Mouse (Mus musculus): Measurements from ENCODE around the gene Syt14. TPM values are rescaled to one million over a fixed set of nuclear protein-coding genes. Genes with fewer than 3 reads are reported as not detected.
A peak's percentile ranks its signal among the peaks of the same experiment; 100 is the strongest.

Syt14 gene
- polyA plus RNA-seq, 1 experiment from 2014 or later: 1.9 TPM

DNA sequence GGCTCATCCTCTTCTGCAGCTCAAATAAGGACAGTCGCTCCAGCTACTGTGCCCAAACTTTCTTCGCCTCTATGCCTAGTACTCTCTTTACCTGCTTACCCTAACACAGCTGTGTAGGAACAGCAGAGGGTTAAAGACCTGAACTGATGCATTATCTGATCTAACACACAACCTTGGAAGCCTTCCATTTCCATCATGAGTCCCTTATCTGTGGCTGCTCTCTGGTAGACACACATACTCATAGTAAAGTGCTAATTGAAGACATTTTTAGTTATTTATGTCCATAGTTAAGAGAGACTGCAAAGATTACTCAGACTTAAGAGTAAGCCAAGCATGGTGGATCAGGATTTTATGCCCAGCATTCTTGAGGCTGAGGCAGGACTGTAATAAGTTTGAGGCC lies 23.2 kb downstream of the Syt14 start:
- H3K27ac ChIP-seq: no peak overlapping the region
- WGBS: 93% methylated on average over 2 of the region's 2 CpGs
- no peak overlapping the region for H3K4me3 ChIP-seq
- no peaks in the 10 kb centered on the region for H3K9me3 ChIP-seq
- no peaks in the 10 kb centered on the region for H3K27me3 ChIP-seq (ENCODE audit: insufficient read depth, poor library complexity, severe bottlenecking)
- no peak for DNase-seq (ENCODE audit: low spot score)
- H3K4me1 ChIP-seq: peaks cover 7% of the 10 kb centered on the region
- H3K36me3 ChIP-seq: no peaks in the 10 kb centered on the region

DNA sequence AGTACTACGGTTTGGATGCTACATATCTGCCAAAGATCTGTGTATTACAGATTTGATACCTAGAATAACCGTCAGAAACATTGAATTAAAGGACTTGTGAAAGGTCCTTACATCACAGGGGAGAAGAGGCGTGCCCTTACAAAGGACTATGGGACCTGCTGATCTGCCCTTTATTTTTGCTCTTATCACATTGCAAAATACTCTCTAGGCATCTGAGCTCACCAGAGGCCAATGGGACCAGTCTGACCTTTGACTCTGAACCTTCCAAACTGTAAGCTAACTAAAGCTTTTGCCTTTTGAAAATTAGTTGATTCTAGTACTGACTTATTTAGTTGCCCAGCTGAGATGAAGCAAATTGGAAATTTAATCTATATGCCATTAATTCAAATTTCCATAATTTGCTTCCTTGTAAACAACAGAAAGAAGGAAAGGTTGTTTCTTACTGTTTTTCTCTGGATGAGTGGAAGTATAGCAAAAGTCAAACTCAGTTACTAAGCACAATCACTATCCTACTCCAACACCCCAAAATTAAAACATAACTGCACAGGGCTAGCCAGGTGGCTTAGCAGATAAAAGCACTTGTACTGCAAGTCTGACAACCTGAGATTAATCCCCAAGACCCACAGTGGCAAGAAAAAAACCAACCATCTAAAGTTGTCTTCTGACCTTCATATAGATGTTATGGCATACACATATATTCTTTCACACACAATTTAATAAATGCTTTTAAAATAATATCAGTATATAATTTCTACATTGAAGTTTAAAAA lies 24.4 kb downstream of the Syt14 start:
- WGBS: 83% methylated on average over 3 of the region's 3 CpGs
- no peak for DNase-seq (ENCODE audit: low spot score)
- Histone ChIP-seq H3K27me3 (ENCODE audit: insufficient read depth, poor library complexity, severe bottlenecking) (no peaks in the 10 kb centered on the region), H3K4me3 (no peak overlapping the region), H3K27ac (no peak overlapping the region), H3K36me3 (no peaks in the 10 kb centered on the region), H3K4me1 (peaks cover 7% of the 10 kb centered on the region), H3K9me3 (no peaks in the 10 kb centered on the region)

DNA sequence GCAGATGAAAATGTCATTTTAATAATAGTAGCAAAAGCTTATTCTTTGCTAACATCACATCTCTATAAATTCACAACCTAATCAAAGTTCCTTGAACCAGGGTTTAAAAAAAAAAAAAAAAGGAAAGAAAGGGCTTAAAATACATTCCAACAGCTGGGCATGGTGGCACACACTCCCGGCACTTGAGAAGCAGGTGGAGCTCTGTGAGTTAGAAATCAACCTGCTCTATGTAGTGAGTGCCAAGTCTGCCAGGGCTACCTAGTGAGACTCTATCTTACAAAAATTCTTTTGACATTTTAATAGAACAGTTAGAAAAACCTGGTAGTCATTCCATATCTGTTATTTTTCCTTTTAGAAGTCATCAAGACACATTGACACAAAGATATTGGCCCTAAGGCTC lies 31.0 kb downstream of the Syt14 start:
- Histone ChIP-seq H3K27ac (no peak overlapping the region), H3K4me1 (no peaks in the 10 kb centered on the region), H3K9me3 (no peaks in the 10 kb centered on the region), H3K4me3 (no peak overlapping the region), H3K36me3 (no peaks in the 10 kb centered on the region), H3K27me3 (ENCODE audit: insufficient read depth, poor library complexity, severe bottlenecking) (no peaks in the 10 kb centered on the region)
- DNase-seq (ENCODE audit: low spot score): no peak
- WGBS: 83% methylated on average over 1 of the region's 1 CpGs

DNA sequence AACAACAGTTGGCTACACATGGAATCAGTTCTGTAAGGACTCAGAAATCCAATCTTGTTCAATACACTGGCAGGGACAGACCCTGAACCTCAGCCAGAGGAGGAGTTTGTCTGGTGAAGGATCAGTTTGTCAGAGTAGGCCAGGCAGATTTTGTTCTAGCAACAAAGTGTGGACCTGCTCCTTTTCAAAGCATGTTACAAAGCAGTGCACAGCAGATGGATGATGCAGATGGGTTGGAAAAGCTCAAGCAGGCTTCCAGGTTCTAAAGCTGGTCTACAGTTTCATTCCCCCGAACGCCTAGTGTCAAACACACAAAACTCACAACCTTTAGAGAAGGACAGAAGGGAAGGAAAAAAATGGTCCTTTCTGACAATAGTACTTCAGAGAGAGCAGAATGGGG lies 31.6 kb downstream of the Syt14 start:
- no peak overlapping the region for H3K4me3 ChIP-seq
- H3K27me3 ChIP-seq (ENCODE audit: insufficient read depth, poor library complexity, severe bottlenecking): no peaks in the 10 kb centered on the region
- no peaks in the 10 kb centered on the region for H3K9me3 ChIP-seq
- H3K4me1 ChIP-seq: no peaks in the 10 kb centered on the region
- DNase-seq (ENCODE audit: low spot score): no peak
- H3K27ac ChIP-seq: no peak overlapping the region
- H3K36me3 ChIP-seq: no peaks in the 10 kb centered on the region
- WGBS: 90% methylated on average over 2 of the region's 2 CpGs

DNA sequence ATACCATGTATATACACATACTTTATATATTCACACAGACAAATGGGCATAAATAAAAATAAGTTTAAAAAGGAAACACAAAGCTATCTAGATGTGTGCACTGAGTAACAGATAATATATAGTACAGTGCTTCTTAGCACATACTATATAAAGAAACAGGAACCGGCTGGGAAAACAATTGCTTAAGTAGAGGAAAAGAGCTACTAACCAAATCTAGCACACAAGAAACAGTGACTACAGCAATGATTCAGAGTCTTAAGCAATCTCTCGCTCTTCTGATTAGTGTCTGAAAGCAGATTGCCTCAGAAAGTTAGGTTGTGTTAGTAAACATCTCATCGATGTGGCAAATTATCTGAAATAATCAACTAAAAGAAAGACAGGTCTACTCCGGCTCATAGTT lies 33.3 kb downstream of the Syt14 start:
- 74% methylated on average over 4 of the region's 4 CpGs for WGBS
- DNase-seq (ENCODE audit: low spot score): no peak
- H3K27me3 ChIP-seq (ENCODE audit: insufficient read depth, poor library complexity, severe bottlenecking): no peaks in the 10 kb centered on the region
- H3K4me1 ChIP-seq: no peaks in the 10 kb centered on the region
- H3K9me3 ChIP-seq: no peaks in the 10 kb centered on the region
- H3K36me3 ChIP-seq: no peaks in the 10 kb centered on the region
- H3K4me3 ChIP-seq: no peak overlapping the region
- no peak overlapping the region for H3K27ac ChIP-seq

DNA sequence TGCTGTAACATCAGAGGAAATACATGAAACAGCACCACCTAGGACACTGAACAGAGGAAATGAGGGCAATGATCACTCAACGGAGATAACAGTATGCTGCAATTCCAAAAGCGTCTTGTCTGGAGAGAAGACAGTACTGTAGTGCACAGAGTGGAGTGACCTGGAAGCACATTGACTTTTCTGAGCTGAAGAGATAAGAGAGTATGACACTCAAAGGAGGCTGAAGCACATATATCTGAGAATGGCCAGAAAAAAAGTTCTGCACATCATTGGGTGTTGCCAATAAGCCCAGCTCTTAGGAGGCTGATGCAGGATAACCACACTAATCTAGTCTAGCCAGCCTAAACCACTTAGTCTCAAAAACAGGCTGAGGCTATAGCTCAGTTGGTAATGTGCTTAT lies 34.0 kb downstream of the Syt14 start:
- no peak overlapping the region for H3K27ac ChIP-seq

DNA sequence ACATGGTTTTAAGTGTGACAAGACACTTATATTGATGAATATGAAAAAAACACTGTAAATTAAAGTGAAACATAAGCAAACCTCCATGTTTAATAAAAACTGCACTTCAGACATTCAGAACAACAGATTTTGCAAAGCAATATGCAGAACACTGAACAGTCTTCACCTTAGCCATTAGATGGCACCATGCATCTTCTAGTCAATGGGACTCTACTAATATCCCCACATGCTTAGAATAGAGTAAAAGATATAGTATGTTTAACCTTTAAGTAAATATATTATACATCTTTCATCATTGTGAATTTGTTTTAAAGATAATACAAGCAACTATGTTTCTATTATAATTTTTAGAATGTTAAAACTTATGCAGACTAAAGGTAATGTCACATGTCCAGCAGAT lies 34.7 kb downstream of the Syt14 start:
- no peaks in the 10 kb centered on the region for H3K4me1 ChIP-seq
- no peak for DNase-seq (ENCODE audit: low spot score)
- no peaks in the 10 kb centered on the region for H3K36me3 ChIP-seq
- H3K4me3 ChIP-seq: no peak overlapping the region
- H3K9me3 ChIP-seq: no peaks in the 10 kb centered on the region
- H3K27me3 ChIP-seq (ENCODE audit: insufficient read depth, poor library complexity, severe bottlenecking): no peaks in the 10 kb centered on the region
- H3K27ac ChIP-seq: no peak overlapping the region

More for the DNA sequence above, 34.0 kb downstream of the Syt14 start:
- Histone ChIP-seq H3K4me3 (no peak overlapping the region), H3K36me3 (no peaks in the 10 kb centered on the region), H3K4me1 (no peaks in the 10 kb centered on the region), H3K9me3 (no peaks in the 10 kb centered on the region), H3K27me3 (ENCODE audit: insufficient read depth, poor library complexity, severe bottlenecking) (no peaks in the 10 kb centered on the region)
- 61% methylated on average over 2 of the region's 2 CpGs for WGBS
- peak; percentile 76 for DNase-seq (ENCODE audit: low spot score)

DNA sequence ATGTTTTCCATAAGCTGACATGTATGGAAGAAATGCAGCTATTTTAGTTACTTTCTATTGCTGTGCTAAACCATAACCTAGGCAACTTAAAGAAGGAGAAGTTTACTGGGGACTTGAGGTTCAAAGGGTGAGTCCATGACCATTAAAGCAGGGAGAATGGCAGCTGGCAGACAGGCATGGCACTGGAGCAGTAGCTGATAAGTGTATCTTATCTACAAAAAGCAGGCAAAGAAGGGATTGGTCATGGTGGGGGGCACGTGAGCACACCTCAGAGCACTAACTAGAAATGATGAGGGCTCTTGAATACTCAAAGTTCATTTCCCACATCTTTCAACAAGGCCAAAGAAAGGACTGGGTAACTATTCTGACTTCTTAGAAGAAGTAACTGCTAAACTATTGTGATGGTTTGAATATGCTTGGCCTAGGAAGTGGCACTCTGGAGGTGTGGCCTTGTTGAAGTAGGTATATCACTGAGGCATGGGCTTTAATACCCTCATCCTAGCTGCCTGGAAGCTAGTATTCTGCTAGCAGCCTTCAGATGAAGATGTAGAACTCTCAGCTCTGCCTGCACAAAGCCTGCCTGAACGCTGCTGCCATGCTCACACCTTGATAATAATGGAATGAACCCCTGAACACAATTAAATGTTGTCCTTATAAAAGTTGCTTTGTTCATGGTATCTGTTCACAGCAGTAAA lies 41.2 kb downstream of the Syt14 start:
- H3K27me3 ChIP-seq (ENCODE audit: insufficient read depth, poor library complexity, severe bottlenecking): no peaks in the 10 kb centered on the region
- H3K9me3 ChIP-seq: no peaks in the 10 kb centered on the region
- no peaks in the 10 kb centered on the region for H3K4me1 ChIP-seq
- H3K27ac ChIP-seq: no peak overlapping the region
- no peak for DNase-seq (ENCODE audit: low spot score)
- H3K4me3 ChIP-seq: no peak overlapping the region
- no peaks in the 10 kb centered on the region for H3K36me3 ChIP-seq
- 59% methylated on average over 2 of the region's 2 CpGs for WGBS

DNA sequence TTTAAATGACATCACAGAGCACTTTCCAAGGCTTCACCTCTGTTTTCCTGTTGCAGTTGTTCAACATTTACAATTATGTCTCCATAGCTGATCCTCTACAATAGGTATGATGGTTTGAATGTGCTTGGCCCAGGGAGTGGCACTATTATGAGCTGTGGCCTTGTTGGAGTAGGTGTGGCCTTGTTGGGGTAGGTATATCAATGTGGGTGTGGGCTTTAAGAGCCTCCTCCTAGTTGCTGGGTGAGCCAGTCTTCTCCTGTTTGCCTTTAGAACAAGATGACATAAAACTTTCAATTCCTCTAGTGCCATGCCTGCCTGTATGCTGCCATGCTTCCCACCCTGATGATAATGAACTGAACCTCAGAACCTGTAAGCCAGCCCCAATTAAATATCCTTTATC lies 42.1 kb downstream of the Syt14 start:
- no peaks in the 10 kb centered on the region for H3K4me1 ChIP-seq
- DNase-seq (ENCODE audit: low spot score): no peak
- H3K4me3 ChIP-seq: no peak overlapping the region
- H3K27ac ChIP-seq: no peak overlapping the region
- no peaks in the 10 kb centered on the region for H3K36me3 ChIP-seq
- no peaks in the 10 kb centered on the region for H3K27me3 ChIP-seq (ENCODE audit: insufficient read depth, poor library complexity, severe bottlenecking)
- no peaks in the 10 kb centered on the region for H3K9me3 ChIP-seq

DNA sequence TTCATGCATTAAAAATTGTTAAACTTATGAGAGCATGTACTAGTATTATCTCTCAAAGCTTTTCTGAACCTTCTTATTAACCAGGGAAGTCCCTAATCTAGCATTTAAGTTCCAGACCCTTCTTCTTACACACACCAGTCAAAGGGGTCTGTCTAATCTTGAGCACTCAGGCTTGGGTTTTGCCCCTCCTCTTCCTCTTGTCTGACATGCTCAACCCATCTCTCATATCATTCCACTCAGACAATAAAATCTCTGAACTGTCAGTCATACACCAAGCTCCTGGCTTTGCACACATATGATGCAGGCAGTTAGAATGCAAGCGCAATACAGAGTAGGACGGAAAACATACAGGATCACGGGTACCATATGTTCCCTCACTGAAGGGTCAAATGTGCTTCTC lies 48.4 kb downstream of the Syt14 start:
- no peaks in the 10 kb centered on the region for H3K9me3 ChIP-seq
- H3K36me3 ChIP-seq: no peaks in the 10 kb centered on the region
- no peak overlapping the region for H3K27ac ChIP-seq
- WGBS: 91% methylated on average over 3 of the region's 3 CpGs
- no peaks in the 10 kb centered on the region for H3K4me1 ChIP-seq
- no peak for DNase-seq (ENCODE audit: low spot score)
- no peaks in the 10 kb centered on the region for H3K27me3 ChIP-seq (ENCODE audit: insufficient read depth, poor library complexity, severe bottlenecking)
- H3K4me3 ChIP-seq: no peak overlapping the region

DNA sequence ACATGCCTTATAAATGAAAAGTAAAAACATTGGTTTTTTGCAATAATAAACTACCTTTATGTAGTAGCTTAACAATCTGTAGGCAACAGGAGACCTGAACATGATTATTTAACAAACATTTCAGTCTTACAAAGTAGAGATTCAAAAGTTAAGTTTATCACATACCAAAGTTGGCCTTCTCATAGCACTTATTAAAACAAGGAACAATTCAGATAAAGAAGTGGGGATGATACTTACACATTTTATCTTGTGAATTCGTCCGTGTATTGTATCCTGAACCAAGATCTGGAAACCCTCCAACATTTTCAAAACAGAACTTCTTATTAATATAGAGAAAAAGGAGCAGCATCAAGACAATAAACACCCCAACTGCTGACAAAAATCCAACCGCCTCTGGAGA lies 49.1 kb downstream of the Syt14 start:
- no peaks in the 10 kb centered on the region for H3K4me1 ChIP-seq
- H3K27me3 ChIP-seq (ENCODE audit: insufficient read depth, poor library complexity, severe bottlenecking): no peaks in the 10 kb centered on the region
- H3K36me3 ChIP-seq: no peaks in the 10 kb centered on the region
- WGBS: 79% methylated on average over 3 of the region's 3 CpGs
- no peak for DNase-seq (ENCODE audit: low spot score)
- no peak overlapping the region for H3K27ac ChIP-seq
- no peaks in the 10 kb centered on the region for H3K9me3 ChIP-seq
- H3K4me3 ChIP-seq: no peak overlapping the region

DNA sequence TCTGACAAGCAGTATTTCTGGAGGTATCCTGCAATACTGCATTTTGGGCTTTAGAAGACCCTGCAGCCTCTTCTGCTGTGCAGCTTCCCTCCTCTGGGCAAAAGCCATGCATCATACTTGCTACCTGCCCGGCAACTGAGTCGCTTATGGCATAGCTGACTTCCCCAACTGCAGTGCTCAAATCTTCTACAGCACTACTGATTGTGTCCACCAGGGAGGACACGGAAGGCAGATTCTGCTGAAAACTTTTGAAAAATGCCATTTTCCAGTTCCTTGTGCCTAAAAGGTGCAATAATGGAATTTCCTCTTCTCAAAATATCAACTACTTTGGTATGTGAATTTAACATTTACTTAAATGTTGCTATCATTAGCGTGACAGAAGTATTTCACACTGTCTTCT lies 51.2 kb downstream of the Syt14 start:
- 87% methylated on average over 4 of the region's 4 CpGs for WGBS
- Histone ChIP-seq H3K4me1 (no peaks in the 10 kb centered on the region), H3K27ac (no peak overlapping the region)

DNA sequence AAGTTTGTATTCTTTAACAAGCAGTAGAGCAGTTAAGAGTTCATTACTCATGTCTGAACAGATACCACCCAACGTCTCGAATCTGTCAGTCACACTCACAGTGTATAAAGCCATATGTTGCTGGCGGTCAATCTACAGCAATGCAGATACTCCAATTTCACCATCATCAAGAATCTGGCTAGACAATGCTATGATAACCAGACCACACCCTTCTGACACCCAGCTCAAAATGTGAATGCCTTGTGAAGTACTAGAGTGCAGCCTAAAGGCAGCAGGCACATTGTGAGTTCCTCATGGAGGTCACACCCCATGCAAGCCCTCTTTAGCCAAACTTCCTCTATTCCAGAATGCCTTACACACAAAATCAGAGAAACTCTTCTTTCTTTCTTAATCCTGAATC lies 53.9 kb downstream of the Syt14 start:
- Histone ChIP-seq H3K36me3 (no peaks in the 10 kb centered on the region), H3K27me3 (ENCODE audit: insufficient read depth, poor library complexity, severe bottlenecking) (no peaks in the 10 kb centered on the region), H3K27ac (no peak overlapping the region), H3K9me3 (no peaks in the 10 kb centered on the region), H3K4me3 (no peak overlapping the region), H3K4me1 (no peaks in the 10 kb centered on the region)
- no peak for DNase-seq (ENCODE audit: low spot score)
- WGBS: 86% methylated on average over 3 of the region's 3 CpGs

More for the DNA sequence above, 51.2 kb downstream of the Syt14 start:
- Histone ChIP-seq H3K27me3 (ENCODE audit: insufficient read depth, poor library complexity, severe bottlenecking) (no peaks in the 10 kb centered on the region), H3K9me3 (no peaks in the 10 kb centered on the region), H3K4me3 (no peak overlapping the region), H3K36me3 (no peaks in the 10 kb centered on the region)
- no peak for DNase-seq (ENCODE audit: low spot score)

DNA sequence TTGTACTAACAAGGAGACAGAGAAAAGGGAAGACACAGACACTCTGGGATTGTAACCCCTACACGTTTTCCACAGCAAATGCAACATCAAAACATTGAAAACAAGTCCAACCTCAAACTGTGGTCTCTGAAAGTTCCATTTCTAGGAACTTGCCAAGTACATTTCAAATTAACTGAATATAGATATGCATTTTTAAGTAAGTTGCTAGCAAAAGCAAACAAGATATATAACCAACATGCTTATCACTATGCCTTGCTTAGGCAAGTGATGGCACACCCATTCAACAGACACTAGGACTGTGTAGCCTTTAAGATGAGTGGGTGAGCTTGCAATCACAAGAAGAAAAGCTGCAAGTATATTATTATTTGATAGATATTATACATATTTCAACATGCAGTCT lies 54.5 kb downstream of the Syt14 start:
- WGBS: 77% methylated on average over 1 of the region's 1 CpGs
- no peak overlapping the region for H3K27ac ChIP-seq
- no peak overlapping the region for H3K4me3 ChIP-seq
- no peaks in the 10 kb centered on the region for H3K36me3 ChIP-seq
- H3K9me3 ChIP-seq: no peaks in the 10 kb centered on the region
- DNase-seq (ENCODE audit: low spot score): no peak
- H3K27me3 ChIP-seq (ENCODE audit: insufficient read depth, poor library complexity, severe bottlenecking): no peaks in the 10 kb centered on the region
- H3K4me1 ChIP-seq: no peaks in the 10 kb centered on the region

Measured in heart, embryonic 10.5 days (tissue).